Mouse (Mus musculus) megakaryocyte-erythroid progenitor cell, adult 5 weeks (primary cell): Measurements from ENCODE around the gene Dkk3. TPM values are rescaled to one million over a fixed set of nuclear protein-coding genes. Genes with fewer than 3 reads are reported as not detected.

Experiments
- polyA plus RNA-seq: library from polyadenylated mRNA; stranded (reverse); fragments of >175 nt; gene quantifications from 2 replicates; pipeline ENCODE4 v1.2.3, GENCODE M21; 2012

The Dkk3 gene
- polyA plus RNA-seq, result 0.07 and 0.15 TPM in 2 replicates

DNA sequence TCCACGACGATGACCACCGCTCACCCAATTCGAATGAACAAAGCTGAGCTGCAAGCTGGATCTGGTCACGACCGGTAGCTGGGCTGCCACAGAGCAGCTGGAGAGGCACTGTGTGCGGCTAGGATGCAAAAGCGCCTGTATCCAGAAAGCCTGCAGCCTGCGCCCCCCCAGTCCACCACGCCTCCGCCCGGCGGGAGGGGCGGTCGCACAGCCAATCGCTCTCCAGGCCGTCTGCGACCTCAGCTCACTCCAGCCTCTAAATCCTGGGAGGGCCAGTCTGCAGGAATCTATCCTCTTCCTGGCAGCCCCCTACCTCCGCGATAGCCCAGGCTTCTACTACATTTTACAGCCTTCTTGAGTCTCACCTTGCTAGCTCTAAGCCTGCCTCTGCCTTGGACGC is at the start of gene Dkk3:
TSS of gene Dkk3 (minus strand) at position 116 of the 400 bp plus-strand sequence.

Other genes with a start within 250 kb of the Dkk3 start
- gene Usp47, start 135.6 kb downstream of the Dkk3 start, polyA plus RNA-seq, result 6.6 and 7.2 TPM in 2 replicates
- 0.43 and 0.44 TPM in 2 replicates for gene Mical2, start 66.8 kb upstream of the Dkk3 start, polyA plus RNA-seq